Mouse (Mus musculus) forebrain, embryonic 12.5 days (tissue): ENCODE data around the gene Lrrc43. TPM values are rescaled to one million over a fixed set of nuclear protein-coding genes. Genes with fewer than 3 reads are reported as not detected.

ENCODE experiments used
- ATAC-seq: fragments of 200-750 bp; cut with Nextera tagmentation; 2 replicates; pipeline ENCODE4 v1.8.0; 2017; ENCODE audit warnings: moderate TSS enrichment; ENCODE audit not compliant: low FRiP score
- H3K27ac ChIP-seq: fragments of 300-500 bp; sonication (generic); 2 replicates; pipeline ENCODE4 v1.5.1; 2016; ENCODE audit warnings: mild to moderate bottlenecking
- H3K27me3 ChIP-seq: fragments of 300-500 bp; sonication (generic); 2 replicates; pipeline ENCODE4 v1.6.1; 2016; ENCODE audit warnings: mild to moderate bottlenecking
- H3K36me3 ChIP-seq: fragments of 300-500 bp; sonication (generic); replicated peaks from 2 replicates; pipeline ENCODE4 v1.6.1; 2016; ENCODE audit warnings: mild to moderate bottlenecking
- H3K4me1 ChIP-seq: fragments of 300-500 bp; sonication (generic); 2 replicates; pipeline ENCODE4 v1.6.1; 2016
- H3K4me2 ChIP-seq: fragments of 300-500 bp; sonication (generic); 2 replicates; pipeline ENCODE4 v1.6.1; 2016; ENCODE audit warnings: mild to moderate bottlenecking, moderate library complexity
- H3K4me3 ChIP-seq: fragments of 300-500 bp; sonication (generic); replicated peaks from 2 replicates; pipeline ENCODE4 v1.5.1; 2016; ENCODE audit warnings: mild to moderate bottlenecking
- H3K9ac ChIP-seq: fragments of 300-500 bp; sonication (generic); 2 replicates; pipeline ENCODE4 v1.6.1; 2016; ENCODE audit warnings: mild to moderate bottlenecking
- H3K9me3 ChIP-seq: fragments of 300-500 bp; sonication (generic); 2 replicates; pipeline ENCODE4 v1.6.1; 2016
- WGBS: fragments of 180-500 bp; shearing (Covaris S2); methylation state at CpG from one replicate; pipeline ENCODE4 v1.1.7; 2016; 5-methylcytosine and 5-hydroxymethylcytosine counted together
- polyA plus RNA-seq: library from polyadenylated mRNA; unstranded; fragments of >200 nt; fragmentation: Nextera tagmentation; extraction: Ambion mirVana; gene quantifications from 2 replicates; pipeline ENCODE4 v1.2.1, GENCODE M21; 2016

Lrrc43 gene
- not detected in 2 replicates for polyA plus RNA-seq

GRCm38 (mm10) chr5:123489112-123489785 is at the start of gene Lrrc43, which contains the start of gene Il31:
Lrrc43 (plus strand) TSS chr5:123489305.
Il31 (minus strand) TSS chr5:123489489.
- Histone ChIP-seq H3K27ac (no peak within 1 kb of the TSS), H3K27me3 (peaks cover 8% of the 10 kb centered on the region; the same call in 1 of the 2 replicates), H3K36me3 (no peaks in the 10 kb centered on the region), H3K4me1 (peaks cover 8% of the 10 kb centered on the region), H3K4me3 (peak within 1 kb of the TSS; percentile 25), H3K9me3 (no peaks in the 10 kb centered on the region), H3K9ac (peak within 1 kb of the TSS; percentile 33; the same call in 1 of the 2 replicates), H3K4me2 (peak within 1 kb of the TSS; percentile 56)
- ATAC-seq: peak; percentile 69
- WGBS: 6% methylated on average over 25 of the region's 25 CpGs

GRCm38 (mm10) chr5:123439312-123439711 is 49.8 kb upstream of the Lrrc43 start:
- Histone ChIP-seq H3K27me3 (no peaks in the 10 kb centered on the region), H3K36me3 (peaks cover 27% of the 10 kb centered on the region), H3K27ac (no peak overlapping the region), H3K4me3 (no peak overlapping the region), H3K4me1 (peaks cover 7% of the 10 kb centered on the region), H3K9me3 (no peaks in the 10 kb centered on the region), H3K4me2 (no peak overlapping the region), H3K9ac (no peak overlapping the region)
- 91% methylated on average over 1 of the region's 1 CpGs for WGBS
- ATAC-seq: no peak

GRCm38 (mm10) chr5:123439941-123440340 is 49.2 kb upstream of the Lrrc43 start:
- Histone ChIP-seq H3K9ac (no peak overlapping the region), H3K4me1 (peaks cover 7% of the 10 kb centered on the region), H3K4me3 (no peak overlapping the region), H3K9me3 (no peaks in the 10 kb centered on the region), H3K27me3 (no peaks in the 10 kb centered on the region), H3K4me2 (no peak overlapping the region), H3K27ac (no peak overlapping the region), H3K36me3 (peaks cover 33% of the 10 kb centered on the region)
- ATAC-seq: no peak
- WGBS: 75% methylated on average over 4 of the region's 4 CpGs

- Histone ChIP-seq H3K4me2 (no peak overlapping the region), H3K4me3 (no peak overlapping the region), H3K4me1 (peaks cover 6% of the 10 kb centered on the region), H3K27me3 (no peaks in the 10 kb centered on the region), H3K36me3 (peaks cover 39% of the 10 kb centered on the region), H3K9ac (no peak overlapping the region), H3K27ac (no peak overlapping the region), H3K9me3 (no peaks in the 10 kb centered on the region)
- no peak for ATAC-seq
- WGBS: 76% methylated on average over 4 of the region's 4 CpGs
Measured at GRCm38 (mm10) chr5:123440664-123441063, 48.4 kb upstream of the Lrrc43 start.

- WGBS: 95% methylated on average over 3 of the region's 3 CpGs
- Histone ChIP-seq H3K4me3 (no peak overlapping the region), H3K36me3 (peaks cover 51% of the 10 kb centered on the region), H3K27ac (no peak overlapping the region), H3K4me2 (no peak overlapping the region), H3K9ac (no peak overlapping the region), H3K27me3 (no peaks in the 10 kb centered on the region), H3K4me1 (no peaks in the 10 kb centered on the region), H3K9me3 (no peaks in the 10 kb centered on the region)
- no peak for ATAC-seq
Measured at GRCm38 (mm10) chr5:123442283-123442682, 46.8 kb upstream of the Lrrc43 start.

GRCm38 (mm10) chr5:123444069-123444468 is 45.0 kb upstream of the Lrrc43 start:
- H3K9me3 ChIP-seq: no peaks in the 10 kb centered on the region
- H3K27me3 ChIP-seq: no peaks in the 10 kb centered on the region
- ATAC-seq: no peak
- H3K4me1 ChIP-seq: no peaks in the 10 kb centered on the region
- H3K9ac ChIP-seq: no peak overlapping the region
- 51% methylated on average over 4 of the region's 4 CpGs for WGBS
- peaks cover 62% of the 10 kb centered on the region for H3K36me3 ChIP-seq
- no peak overlapping the region for H3K27ac ChIP-seq
- H3K4me3 ChIP-seq: no peak overlapping the region
- no peak overlapping the region for H3K4me2 ChIP-seq

GRCm38 (mm10) chr5:123444849-123445334 is 44.2 kb upstream of the Lrrc43 start:
- Histone ChIP-seq H3K4me2 (no peak overlapping the region), H3K9ac (no peak overlapping the region), H3K4me3 (no peak overlapping the region), H3K4me1 (no peaks in the 10 kb centered on the region), H3K27me3 (no peaks in the 10 kb centered on the region), H3K27ac (no peak overlapping the region), H3K36me3 (peaks cover 69% of the 10 kb centered on the region), H3K9me3 (no peaks in the 10 kb centered on the region)
- 88% methylated on average over 5 of the region's 5 CpGs for WGBS
- ATAC-seq: no peak

GRCm38 (mm10) chr5:123451886-123452285 is 37.2 kb upstream of the Lrrc43 start:
- no peak overlapping the region for H3K27ac ChIP-seq
- peaks cover 81% of the 10 kb centered on the region for H3K36me3 ChIP-seq
- no peaks in the 10 kb centered on the region for H3K27me3 ChIP-seq
- H3K9me3 ChIP-seq: no peaks in the 10 kb centered on the region
- H3K9ac ChIP-seq: no peak overlapping the region
- 96% methylated on average over 7 of the region's 7 CpGs for WGBS
- H3K4me1 ChIP-seq: no peaks in the 10 kb centered on the region
- no peak for ATAC-seq
- no peak overlapping the region for H3K4me3 ChIP-seq
- no peak overlapping the region for H3K4me2 ChIP-seq

GRCm38 (mm10) chr5:123461420-123461819 is 27.7 kb upstream of the Lrrc43 start:
- WGBS: 60% methylated on average over 5 of the region's 5 CpGs
- no peak for ATAC-seq
- Histone ChIP-seq H3K9ac (no peak overlapping the region), H3K27me3 (no peaks in the 10 kb centered on the region), H3K36me3 (no peaks in the 10 kb centered on the region; the same call in 1 of the 2 replicates), H3K4me1 (no peaks in the 10 kb centered on the region), H3K9me3 (no peaks in the 10 kb centered on the region), H3K4me2 (no peak overlapping the region), H3K27ac (no peak overlapping the region), H3K4me3 (no peak overlapping the region)

GRCm38 (mm10) chr5:123464638-123465037 is 24.5 kb upstream of the Lrrc43 start:
- H3K27me3 ChIP-seq: no peaks in the 10 kb centered on the region
- H3K27ac ChIP-seq: no peak overlapping the region
- no peak overlapping the region for H3K9ac ChIP-seq
- H3K4me3 ChIP-seq: no peak overlapping the region
- no peak overlapping the region for H3K4me2 ChIP-seq
- ATAC-seq: no peak
- H3K4me1 ChIP-seq: no peaks in the 10 kb centered on the region
- H3K9me3 ChIP-seq: no peaks in the 10 kb centered on the region
- no peaks in the 10 kb centered on the region for H3K36me3 ChIP-seq
- 80% methylated on average over 1 of the region's 1 CpGs for WGBS

GRCm38 (mm10) chr5:123470784-123471400 is 18.2 kb upstream of the Lrrc43 start:
- Histone ChIP-seq H3K36me3 (no peaks in the 10 kb centered on the region), H3K4me2 (no peak overlapping the region), H3K4me1 (no peaks in the 10 kb centered on the region; the same call in 1 of the 2 replicates), H3K9me3 (no peaks in the 10 kb centered on the region), H3K4me3 (no peak overlapping the region), H3K9ac (no peak overlapping the region), H3K27me3 (no peaks in the 10 kb centered on the region), H3K27ac (no peak overlapping the region)
- no peak for ATAC-seq
- WGBS: 74% methylated on average over 10 of the region's 10 CpGs

GRCm38 (mm10) chr5:123473817-123474216 is 15.3 kb upstream of the Lrrc43 start:
- H3K9ac ChIP-seq: no peak overlapping the region
- no peaks in the 10 kb centered on the region; the same call in 1 of the 2 replicates for H3K4me1 ChIP-seq
- H3K4me3 ChIP-seq: no peak overlapping the region
- H3K9me3 ChIP-seq: no peaks in the 10 kb centered on the region
- no peak overlapping the region for H3K4me2 ChIP-seq
- no peaks in the 10 kb centered on the region for H3K27me3 ChIP-seq
- WGBS: 74% methylated on average over 5 of the region's 5 CpGs
- ATAC-seq: no peak
- no peaks in the 10 kb centered on the region for H3K36me3 ChIP-seq
- no peak overlapping the region for H3K27ac ChIP-seq
